Mouse (Mus musculus): ENCODE results near the gene Epdr1. TPM values are rescaled to one million over a fixed set of nuclear protein-coding genes. Genes with fewer than 3 reads are reported as not detected.

The Epdr1 gene
- polyA plus RNA-seq (2014; fragmentation: Nextera tagmentation; extraction: Ambion mirVana), result 26.8 and 34.1 TPM in 2 replicates

GRCm38 (mm10) chr13:19619216-19619927, at the start of gene Epdr1:
Gene Epdr1 (minus strand): TSS chr13:19619927.
- Histone ChIP-seq H3K4me3 (ENCODE audit: low read depth, low read length) (peak within 1 kb of the TSS; percentile 78), H3K4me2 (peak within 1 kb of the TSS; percentile 86), H3K4me1 (ENCODE audit: control insufficient read depth, insufficient read depth, low read length) (peaks cover 2% of the 10 kb centered on the region; the same call in 1 of the 2 replicates), H3K36me3 (ENCODE audit: control insufficient read depth, insufficient read depth, low read length) (no peaks in the 10 kb centered on the region), H3K27me3 (ENCODE audit: control insufficient read depth, insufficient read depth, low read length) (peaks cover 12% of the 10 kb centered on the region; the same call in 1 of the 2 replicates), H3K9me3 (replicated peaks; ENCODE audit: control insufficient read depth, low read length) (no peaks in the 10 kb centered on the region), H3K27ac (ENCODE audit: low read depth, low read length) (peak within 1 kb of the TSS; percentile 50; the same call in 1 of the 2 replicates), H3K9ac (ENCODE audit: low read depth, low read length) (peak within 1 kb of the TSS; percentile 76)
- under 1% methylated on average over 46 of the region's 46 CpGs for WGBS (ENCODE audit: insufficient replicate concordance)
- ATAC-seq (replicated peaks; ENCODE audit: insufficient number of reproducible peaks, low FRiP score, low TSS enrichment), result peak; percentile 71

DNA sequence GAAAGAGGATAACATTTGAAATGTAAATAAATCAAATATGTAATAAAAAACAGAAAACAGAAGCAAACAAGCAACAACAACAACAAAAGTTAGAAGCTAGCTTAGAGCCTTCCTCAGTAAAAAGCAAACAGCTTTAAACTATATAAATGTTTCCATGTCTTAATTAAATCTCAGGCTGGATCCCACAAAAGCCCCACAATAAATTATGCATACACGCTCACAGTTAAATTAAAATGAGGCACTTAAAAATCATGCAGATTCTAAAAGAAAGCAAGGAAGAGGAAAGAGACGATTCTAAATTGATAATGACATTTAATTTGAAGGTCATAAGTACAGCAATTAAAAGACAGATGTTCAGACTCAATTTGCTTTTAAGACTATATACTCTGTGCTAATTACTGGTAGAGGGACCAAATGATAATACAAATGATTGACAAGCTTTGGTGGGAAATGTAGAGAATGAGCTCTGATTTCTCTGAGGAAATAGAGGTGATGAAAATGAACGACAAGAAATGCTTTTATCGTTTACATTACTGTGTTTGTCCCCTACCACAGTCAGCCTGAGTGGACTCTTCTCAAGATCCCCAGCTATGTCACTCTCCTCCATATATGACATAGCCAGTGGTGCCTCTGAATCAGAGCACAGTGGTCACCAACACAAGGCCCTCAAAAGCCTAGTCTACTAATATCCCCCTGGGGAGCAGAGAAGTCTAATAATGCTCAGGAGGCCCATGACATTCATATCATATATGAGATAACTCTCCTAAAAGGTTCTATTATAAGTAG, 48.8 kb upstream of the Epdr1 start:
- H3K9me3 ChIP-seq (replicated peaks; ENCODE audit: control insufficient read depth, low read length), result no peaks in the 10 kb centered on the region
- no peak overlapping the region for H3K27ac ChIP-seq (ENCODE audit: low read depth, low read length)
- H3K36me3 ChIP-seq (ENCODE audit: control insufficient read depth, insufficient read depth, low read length), result no peaks in the 10 kb centered on the region
- 72% methylated on average over 4 of the region's 4 CpGs for WGBS (ENCODE audit: insufficient replicate concordance)
- ATAC-seq (replicated peaks; ENCODE audit: insufficient number of reproducible peaks, low FRiP score, low TSS enrichment), result no peak
- H3K4me3 ChIP-seq (ENCODE audit: low read depth, low read length), result no peak overlapping the region
- no peak overlapping the region for H3K4me2 ChIP-seq
- no peaks in the 10 kb centered on the region for H3K27me3 ChIP-seq (ENCODE audit: control insufficient read depth, insufficient read depth, low read length)
- H3K4me1 ChIP-seq (ENCODE audit: control insufficient read depth, insufficient read depth, low read length), result no peaks in the 10 kb centered on the region
- no peak overlapping the region for H3K9ac ChIP-seq (ENCODE audit: low read depth, low read length)

- H3K9me3 ChIP-seq (replicated peaks; ENCODE audit: control insufficient read depth, low read length), result no peaks in the 10 kb centered on the region
- H3K4me3 ChIP-seq (ENCODE audit: low read depth, low read length), result no peak overlapping the region
- H3K9ac ChIP-seq (ENCODE audit: low read depth, low read length), result no peak overlapping the region
- WGBS (ENCODE audit: insufficient replicate concordance), result 82% methylated on average over 2 of the region's 2 CpGs
- no peak for ATAC-seq (replicated peaks; ENCODE audit: insufficient number of reproducible peaks, low FRiP score, low TSS enrichment)
- H3K27ac ChIP-seq (ENCODE audit: low read depth, low read length), result no peak overlapping the region
- no peaks in the 10 kb centered on the region for H3K27me3 ChIP-seq (ENCODE audit: control insufficient read depth, insufficient read depth, low read length)
- H3K4me2 ChIP-seq, result no peak overlapping the region
- no peaks in the 10 kb centered on the region for H3K36me3 ChIP-seq (ENCODE audit: control insufficient read depth, insufficient read depth, low read length)
- no peaks in the 10 kb centered on the region for H3K4me1 ChIP-seq (ENCODE audit: control insufficient read depth, insufficient read depth, low read length)
Measured at GRCm38 (mm10) chr13:19652405-19652804, 32.7 kb upstream of the Epdr1 start.

- no peaks in the 10 kb centered on the region for H3K9me3 ChIP-seq (replicated peaks; ENCODE audit: control insufficient read depth, low read length)
- H3K4me1 ChIP-seq (ENCODE audit: control insufficient read depth, insufficient read depth, low read length), result no peaks in the 10 kb centered on the region
- H3K4me2 ChIP-seq, result no peak overlapping the region
- no peak for ATAC-seq (replicated peaks; ENCODE audit: insufficient number of reproducible peaks, low FRiP score, low TSS enrichment)
- H3K27ac ChIP-seq (ENCODE audit: low read depth, low read length), result no peak overlapping the region
- 86% methylated on average over 2 of the region's 2 CpGs for WGBS (ENCODE audit: insufficient replicate concordance)
- H3K4me3 ChIP-seq (ENCODE audit: low read depth, low read length), result no peak overlapping the region
- H3K9ac ChIP-seq (ENCODE audit: low read depth, low read length), result no peak overlapping the region
- no peaks in the 10 kb centered on the region for H3K27me3 ChIP-seq (ENCODE audit: control insufficient read depth, insufficient read depth, low read length)
- no peaks in the 10 kb centered on the region for H3K36me3 ChIP-seq (ENCODE audit: control insufficient read depth, insufficient read depth, low read length)
Measured at GRCm38 (mm10) chr13:19649824-19650223, 30.1 kb upstream of the Epdr1 start.

DNA sequence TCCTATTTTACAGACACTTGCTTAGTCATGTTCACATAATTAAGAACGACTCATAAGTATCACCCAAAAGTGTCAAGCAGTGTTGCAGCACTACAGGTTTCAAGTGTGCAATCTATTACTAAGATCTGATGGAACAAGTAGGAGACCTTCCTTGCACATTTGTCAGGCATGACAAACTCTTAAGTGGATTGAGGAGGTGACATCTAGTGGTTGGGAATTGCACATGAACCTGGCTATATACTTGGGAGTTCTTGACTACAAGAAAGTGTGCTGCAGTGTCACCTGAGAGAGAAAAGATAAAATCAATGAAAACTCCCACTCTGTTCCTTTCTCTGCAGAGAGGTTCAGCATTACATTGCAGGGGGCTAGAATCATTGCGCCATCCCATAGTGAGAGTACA, 24.5 kb upstream of the Epdr1 start:
- Histone ChIP-seq H3K4me2 (no peak overlapping the region), H3K27me3 (ENCODE audit: control insufficient read depth, insufficient read depth, low read length) (no peaks in the 10 kb centered on the region), H3K4me3 (ENCODE audit: low read depth, low read length) (no peak overlapping the region), H3K36me3 (ENCODE audit: control insufficient read depth, insufficient read depth, low read length) (no peaks in the 10 kb centered on the region), H3K9ac (ENCODE audit: low read depth, low read length) (no peak overlapping the region), H3K27ac (ENCODE audit: low read depth, low read length) (no peak overlapping the region), H3K9me3 (replicated peaks; ENCODE audit: control insufficient read depth, low read length) (no peaks in the 10 kb centered on the region), H3K4me1 (ENCODE audit: control insufficient read depth, insufficient read depth, low read length) (no peaks in the 10 kb centered on the region)
- WGBS (ENCODE audit: insufficient replicate concordance), result 56% methylated on average over 2 of the region's 2 CpGs
- no peak for ATAC-seq (replicated peaks; ENCODE audit: insufficient number of reproducible peaks, low FRiP score, low TSS enrichment)

- Histone ChIP-seq H3K36me3 (ENCODE audit: control insufficient read depth, insufficient read depth, low read length) (no peaks in the 10 kb centered on the region), H3K4me3 (ENCODE audit: low read depth, low read length) (no peak overlapping the region), H3K9ac (ENCODE audit: low read depth, low read length) (no peak overlapping the region), H3K27me3 (ENCODE audit: control insufficient read depth, insufficient read depth, low read length) (no peaks in the 10 kb centered on the region), H3K9me3 (replicated peaks; ENCODE audit: control insufficient read depth, low read length) (no peaks in the 10 kb centered on the region), H3K4me1 (ENCODE audit: control insufficient read depth, insufficient read depth, low read length) (no peaks in the 10 kb centered on the region), H3K4me2 (no peak overlapping the region), H3K27ac (ENCODE audit: low read depth, low read length) (no peak overlapping the region)
- 59% methylated on average over 1 of the region's 1 CpGs for WGBS (ENCODE audit: insufficient replicate concordance)
- ATAC-seq (replicated peaks; ENCODE audit: insufficient number of reproducible peaks, low FRiP score, low TSS enrichment), result no peak
Measured at GRCm38 (mm10) chr13:19643519-19643918, 23.8 kb upstream of the Epdr1 start.

- no peaks in the 10 kb centered on the region for H3K4me1 ChIP-seq (ENCODE audit: control insufficient read depth, insufficient read depth, low read length)
- ATAC-seq (replicated peaks; ENCODE audit: insufficient number of reproducible peaks, low FRiP score, low TSS enrichment), result no peak
- no peak overlapping the region for H3K4me3 ChIP-seq (ENCODE audit: low read depth, low read length)
- H3K27me3 ChIP-seq (ENCODE audit: control insufficient read depth, insufficient read depth, low read length), result no peaks in the 10 kb centered on the region
- no peaks in the 10 kb centered on the region for H3K9me3 ChIP-seq (replicated peaks; ENCODE audit: control insufficient read depth, low read length)
- 71% methylated on average over 2 of the region's 2 CpGs for WGBS (ENCODE audit: insufficient replicate concordance)
- no peaks in the 10 kb centered on the region for H3K36me3 ChIP-seq (ENCODE audit: control insufficient read depth, insufficient read depth, low read length)
- H3K27ac ChIP-seq (ENCODE audit: low read depth, low read length), result no peak overlapping the region
- H3K9ac ChIP-seq (ENCODE audit: low read depth, low read length), result no peak overlapping the region
- no peak overlapping the region for H3K4me2 ChIP-seq
Measured at GRCm38 (mm10) chr13:19640203-19640851, 20.6 kb upstream of the Epdr1 start.

- Histone ChIP-seq H3K9ac (ENCODE audit: low read depth, low read length) (no peak overlapping the region), H3K36me3 (ENCODE audit: control insufficient read depth, insufficient read depth, low read length) (no peaks in the 10 kb centered on the region), H3K27ac (ENCODE audit: low read depth, low read length) (no peak overlapping the region), H3K27me3 (ENCODE audit: control insufficient read depth, insufficient read depth, low read length) (no peaks in the 10 kb centered on the region), H3K9me3 (replicated peaks; ENCODE audit: control insufficient read depth, low read length) (no peaks in the 10 kb centered on the region), H3K4me2 (no peak overlapping the region), H3K4me3 (ENCODE audit: low read depth, low read length) (no peak overlapping the region), H3K4me1 (ENCODE audit: control insufficient read depth, insufficient read depth, low read length) (no peaks in the 10 kb centered on the region)
- WGBS (ENCODE audit: insufficient replicate concordance), result 59% methylated on average over 4 of the region's 4 CpGs
- no peak for ATAC-seq (replicated peaks; ENCODE audit: insufficient number of reproducible peaks, low FRiP score, low TSS enrichment)
Measured at GRCm38 (mm10) chr13:19636131-19636530, 16.4 kb upstream of the Epdr1 start.

Measured in heart, embryonic 11.5 days (tissue).